Mouse (Mus musculus): Measurements from ENCODE around the gene Dtl.

- TF ChIP-seq CTCF (IDR thresholded peaks at IDR 0.05; ENCODE audit: low read depth, low read length) (no peak), GATA1 (IDR thresholded peaks at IDR 0.05; ENCODE audit: borderline replicate concordance, low read length) (no peak), GATA2 (IDR thresholded peaks at IDR 0.05; ENCODE audit: borderline replicate concordance, low read depth, low read length) (no peak), TAL1 (conservative IDR thresholded peaks at IDR 0.05; ENCODE audit: low read depth, low read length) (no peak)
These were observed 49.1 kb upstream of the Dtl start for GRCm38 (mm10) chr1:191624492-191624891.
